ENCODE assay signal across 10 mouse cellular contexts in the genomic region with DNA sequence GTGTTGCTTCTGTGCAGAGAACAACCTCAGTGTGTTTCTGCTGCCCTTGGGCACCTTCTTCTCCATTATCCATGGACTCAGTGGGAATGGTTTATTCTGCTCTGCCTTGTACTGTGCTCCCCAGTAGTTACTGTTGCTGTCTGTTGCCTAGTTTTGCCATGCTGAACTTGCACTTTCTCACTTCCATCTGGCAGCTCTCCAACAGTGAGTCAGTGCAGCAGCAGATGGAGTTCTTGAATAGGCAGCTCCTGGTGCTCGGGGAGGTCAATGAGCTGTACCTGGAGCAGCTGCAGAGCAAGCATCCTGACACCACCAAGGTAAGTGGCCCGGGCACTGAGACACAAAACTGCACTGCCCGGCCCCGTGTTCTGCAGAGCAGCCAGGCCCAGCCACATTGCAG. TPM values are rescaled to one million over a fixed set of nuclear protein-coding genes. Genes with fewer than 3 reads are reported as not detected.
DNase-seq lines count a peak whose midpoint lies in the region; ATAC-seq lines count a peak whose summit lies in the region.
"Had no signal": no experiment of that assay in that cellular context is flagged by ENCODE, and none has a peak within 500 bp of the region (broad histone marks: within the 10 kb centered on the region; RNA-seq: fewer than 3 reads in every experiment).

No protein-coding gene starts in this region.

- H3K36me3 ChIP-seq in hindbrain, embryonic 11.5 days (ENCODE audit: control insufficient read depth, insufficient read depth, low read length) = peaks cover 4% of the 10 kb centered on the region; the same call in 1 of the 2 replicates

- intact Hi-C loops in heart, postnatal 25 days (cut with DNase I) = no loop called here

- H3K27ac ChIP-seq in hindbrain, embryonic 11.5 days (ENCODE audit: low read depth, low read length) = no peak overlapping the region

- peak; percentile 17 for DNase-seq in heart, adult 8-10 months (ENCODE audit: low spot score)
- no peak for DNase-seq in heart, postnatal 25 days (ENCODE audit: low spot score)
- peak; percentile 86 for DNase-seq in Muller cell, postnatal 12 days (ENCODE audit: inconsistent ontology term)
- peak; percentile 48 for DNase-seq in cerebellum, adult 9-10 months
- peak; percentile 44 to 48 for DNase-seq in layer of hippocampus, adult 8-10 months (ENCODE audit: low spot score in 2 of 2)
- DNase-seq in yolk sac, embryonic 10.5 days (ENCODE audit: low spot score) = no peak
- no peak for DNase-seq in thymus, postnatal 36 days
- no peak for DNase-seq in hindbrain, embryonic 11.5 days (ENCODE audit: low spot score)

- 91% methylated on average over 4 of the region's 4 CpGs for WGBS in hindbrain, embryonic 11.5 days

- no peaks in the 10 kb centered on the region for H3K4me1 ChIP-seq in hindbrain, embryonic 11.5 days (replicated peaks; ENCODE audit: control insufficient read depth, insufficient read depth, low read length)

- H3K9ac ChIP-seq in hindbrain, embryonic 11.5 days (ENCODE audit: low read depth, low read length) = no peak overlapping the region

- no peaks in the 10 kb centered on the region for H3K27me3 ChIP-seq in hindbrain, embryonic 11.5 days (ENCODE audit: control insufficient read depth, insufficient read depth, low read length)

- no peak overlapping the region for H3K4me3 ChIP-seq in hindbrain, embryonic 11.5 days (ENCODE audit: low read depth, low read length)

- ATAC-seq in hindbrain, embryonic 11.5 days (ENCODE audit: low FRiP score) = no peak

- H3K4me2 ChIP-seq in hindbrain, embryonic 11.5 days (replicated peaks; ENCODE audit: low read depth, low read length) = no peak overlapping the region

- H3K9me3 ChIP-seq in hindbrain, embryonic 11.5 days (ENCODE audit: control insufficient read depth, low read length) = no peaks in the 10 kb centered on the region
- H3K9me3 ChIP-seq: G1E had no signal

RNA-seq across cellular contexts. Expression of a gene that starts 17.8 kb away (rescaled TPM):
- not detected for total RNA-seq in heart, adult 8-10 months (2022)
- total RNA-seq in heart, postnatal 25 days (2021) = under 1 TPM in 1 of 2 experiments, not detected in 1; 0.52 TPM
- 1 to 10 TPM in 2 of 4 experiments, not detected in 2; 1.0 to 1.6 TPM for total RNA-seq in layer of hippocampus, adult 8-10 months (2022)
- polyA plus RNA-seq in hindbrain, embryonic 11.5 days (2014; fragmentation: Nextera tagmentation; extraction: Ambion mirVana) = 3.3 and 5.3 TPM in 2 replicates

RNA-seq across cellular contexts. Expression of a gene that starts 18.2 kb away (rescaled TPM):
- total RNA-seq in heart, adult 8-10 months (2022) = under 1 TPM in 1 of 4 experiments, not detected in 3; 0.26 TPM
- total RNA-seq in heart, postnatal 25 days (2021) = not detected
- 1 to 10 TPM in 3 of 4 experiments, under 1 TPM in 1; 0.82 to 2.4 (median 1.8) TPM for total RNA-seq in layer of hippocampus, adult 8-10 months (2022)
- polyA plus RNA-seq in hindbrain, embryonic 11.5 days (2014; fragmentation: Nextera tagmentation; extraction: Ambion mirVana) = 1.3 and 1.5 TPM in 2 replicates

RNA-seq across cellular contexts. Expression of a gene that starts 40.7 kb away (rescaled TPM):
- 10 to 100 TPM; 23.7 to 31.3 (median 28.8) TPM for total RNA-seq in heart, adult 8-10 months (2022)
- 10 to 100 TPM; 23.5 to 24.7 TPM for total RNA-seq in heart, postnatal 25 days (2021)
- 10 to 100 TPM; 42.0 to 55.4 (median 49.8) TPM for total RNA-seq in layer of hippocampus, adult 8-10 months (2022)
- 22.4 and 25.1 TPM in 2 replicates for polyA plus RNA-seq in hindbrain, embryonic 11.5 days (2014; fragmentation: Nextera tagmentation; extraction: Ambion mirVana)

RNA-seq across cellular contexts. Expression of a gene that starts 59.9 kb away (rescaled TPM):
- total RNA-seq in heart, adult 8-10 months (2022) = under 1 TPM in 1 of 4 experiments, not detected in 3; 0.78 TPM
- not detected for total RNA-seq in heart, postnatal 25 days (2021)
- not detected for total RNA-seq in layer of hippocampus, adult 8-10 months (2022)
- polyA plus RNA-seq in hindbrain, embryonic 11.5 days (2014; fragmentation: Nextera tagmentation; extraction: Ambion mirVana) = 2.6 and 3.1 TPM in 2 replicates
- total RNA-seq: layer of hippocampus, postnatal 25 days had no signal

Comparison
In these comparisons a context has a peak if more than half of its experiments do, and no peak if none do; other contexts are left out.
1. DNase-seq: peak in heart, adult 8-10 months (single experiment), Muller cell, postnatal 12 days (single experiment), cerebellum, adult 9-10 months (single experiment) and layer of hippocampus, adult 8-10 months (2 of 2); none in heart, postnatal 25 days (single experiment), yolk sac, embryonic 10.5 days (single experiment), thymus, postnatal 36 days (0 of 2) and hindbrain, embryonic 11.5 days (single experiment).